Mouse (Mus musculus): ENCODE results near the gene C9.

DNA sequence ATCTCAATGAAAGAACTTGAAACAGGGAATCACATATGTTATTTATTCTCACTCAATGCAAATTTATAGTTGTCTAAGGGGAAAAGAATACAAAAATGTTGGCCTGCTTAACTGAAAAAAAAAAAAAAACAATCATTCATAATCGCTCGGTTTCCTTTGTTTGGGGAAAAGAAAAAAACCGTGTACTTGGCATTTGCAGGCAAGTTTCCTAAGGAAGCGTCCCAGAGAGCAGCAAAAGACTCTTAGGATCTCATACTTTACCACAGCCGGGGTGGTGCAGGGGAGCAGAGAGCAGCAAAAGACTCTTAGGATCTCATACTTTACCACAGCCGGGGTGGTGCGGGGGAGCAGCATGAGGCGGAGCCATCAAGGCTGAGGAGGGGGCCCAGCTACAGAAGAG, 16.3 kb downstream of the C9 start:
- no peak for TF ChIP-seq CTCF (IDR thresholded peaks at IDR 0.05; ENCODE audit: low read depth)
- no peak for TF ChIP-seq EP300 (IDR thresholded peaks at IDR 0.05; ENCODE audit: low read depth)

Data from liver, postnatal 0 days (tissue).